Mouse (Mus musculus) stomach, embryonic 16.5 days (tissue): ENCODE data around the gene Kcna4. TPM values are rescaled to one million over a fixed set of nuclear protein-coding genes. Genes with fewer than 3 reads are reported as not detected.

Source experiments
- polyA plus RNA-seq: library from polyadenylated mRNA; unstranded; fragments of >200 nt; fragmentation: Nextera tagmentation; extraction: Ambion mirVana; gene quantifications from 2 replicates; pipeline ENCODE4 v1.2.1, GENCODE M21; 2015

The Kcna4 gene
- polyA plus RNA-seq, 1 experiment from 2014 or later = 0.81 TPM

Other genes starting within 250 kb of the Kcna4 start
- gene Fshb, start 231.0 kb upstream of the Kcna4 start, polyA plus RNA-seq = not detected in 2 replicates